Mouse (Mus musculus) NIH3T3 (cell line): ENCODE results near the gene Cyp4f14.
"Not testable (repeated sequence)": the region's sequence is repeated elsewhere in the genome, so short reads cannot be mapped to it uniquely, and the experiment has no call there.

Experiments used
- DNase-seq: peaks from one replicate; pipeline ENCODE4 v3.0.0-alpha.2; 2012; ENCODE audit warnings: low read depth

Cyp4f14 gene

GRCm38 (mm10) chr17:32891239-32892180 is 25.6 kb downstream of the Cyp4f14 start, which contains the start of gene Zfp870:
TSS of gene Zfp870 (minus strand) at chr17:32891642.
- DNase-seq, result peak; percentile 86

DNA sequence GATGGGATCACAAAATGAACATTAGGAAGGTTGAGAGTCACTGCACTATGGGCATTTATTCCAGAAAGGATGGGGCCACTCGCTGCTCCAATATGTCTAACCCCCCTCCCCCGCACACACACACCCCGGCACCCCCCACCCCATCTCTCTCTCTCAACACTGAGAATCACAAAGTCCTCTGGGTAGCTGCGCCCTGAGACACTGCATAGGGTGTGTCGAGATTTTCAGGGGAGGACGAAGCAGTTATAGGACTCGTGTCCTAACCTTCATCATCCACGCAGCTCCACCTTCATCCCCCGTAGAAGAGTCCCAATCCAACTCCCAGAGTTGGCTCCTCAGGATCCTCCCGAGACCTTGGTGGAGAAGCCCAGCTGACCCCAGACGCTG is 26.3 kb downstream of the Cyp4f14 start:
- no peak for DNase-seq

GRCm38 (mm10) chr17:32889611-32890010 is 27.5 kb downstream of the Cyp4f14 start:
- no peak for DNase-seq

GRCm38 (mm10) chr17:32880320-32881218 is 36.6 kb downstream of the Cyp4f14 start:
- DNase-seq, result no peak

- no peak for DNase-seq
Observed at GRCm38 (mm10) chr17:32878773-32879172, 38.4 kb downstream of the Cyp4f14 start.

- DNase-seq, result no peak
Observed at GRCm38 (mm10) chr17:32877471-32878171, 39.5 kb downstream of the Cyp4f14 start.

- peak; percentile 32 for DNase-seq
Observed at GRCm38 (mm10) chr17:32872696-32873095, 44.4 kb downstream of the Cyp4f14 start.

DNA sequence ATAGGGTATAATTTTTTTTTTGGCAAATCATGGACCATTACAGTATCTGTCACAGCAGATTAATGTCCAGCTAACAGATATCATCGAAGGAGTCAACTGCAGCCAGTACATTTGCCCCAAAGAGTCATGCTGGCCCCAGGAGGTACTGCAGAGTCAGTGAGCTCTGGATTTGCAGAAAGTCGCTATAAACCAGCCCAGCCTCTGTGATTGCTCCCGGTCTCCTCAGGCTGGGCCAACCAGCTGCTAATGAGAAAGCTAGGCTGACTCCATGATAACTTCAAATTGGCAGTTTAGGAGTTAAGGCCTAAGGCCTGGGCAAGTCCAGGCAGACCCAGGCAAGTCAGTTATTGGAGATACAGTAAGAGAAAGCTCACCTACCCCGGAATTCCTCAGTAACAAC is 45.1 kb downstream of the Cyp4f14 start:
- no peak for DNase-seq

DNA sequence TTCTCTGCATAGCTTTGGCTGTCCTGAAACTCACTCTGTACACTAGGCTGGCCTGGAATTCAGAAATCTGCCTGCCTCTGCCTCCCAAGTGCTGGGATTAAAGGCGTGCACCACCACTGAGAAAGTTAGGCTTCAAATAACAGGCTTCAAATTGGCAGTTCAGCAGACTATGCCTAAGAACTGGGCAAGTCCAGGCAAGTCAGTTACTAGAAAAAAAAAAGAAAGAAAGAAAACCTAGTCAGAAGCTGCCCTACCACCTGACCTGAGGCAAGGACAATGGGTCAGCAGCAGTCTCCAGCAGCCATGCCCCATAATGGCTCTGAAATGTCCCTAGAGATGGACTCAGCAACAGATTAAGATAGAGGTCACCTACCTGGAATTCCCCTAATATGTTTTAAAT is 45.7 kb downstream of the Cyp4f14 start:
- no peak for DNase-seq

DNA sequence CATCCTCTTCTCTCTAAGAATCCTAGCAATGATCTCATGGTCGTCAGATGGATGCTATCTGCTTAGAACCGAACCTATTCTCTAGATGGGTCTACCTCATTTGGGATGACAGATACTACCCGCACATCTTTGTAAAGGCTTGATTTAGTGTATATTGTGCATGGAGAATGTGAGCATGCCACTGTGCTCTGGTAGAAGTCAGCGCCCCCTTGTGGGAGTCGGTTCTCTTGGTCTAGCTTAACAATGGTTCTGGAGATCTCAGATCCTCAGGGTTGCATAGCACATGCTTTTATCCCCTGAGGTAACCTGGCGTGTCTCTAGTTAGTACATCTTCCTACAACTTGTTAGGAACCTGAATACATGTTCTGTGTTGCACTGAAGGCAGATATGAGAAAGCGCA is 49.9 kb downstream of the Cyp4f14 start:
- DNase-seq, result not testable (repeated sequence)

GRCm38 (mm10) chr17:32856713-32857112 is 60.4 kb downstream of the Cyp4f14 start:
- not testable (repeated sequence) for DNase-seq
